Mouse (Mus musculus) liver, embryonic 14.5 days (tissue): ENCODE data around the gene Popdc2.

Source experiments
- CTCF ChIP-seq: IDR thresholded peaks from 2 replicates; pipeline ENCODE4 v1.5.1; 2016; ENCODE audit warnings: antibody characterized with exemption, low read depth, control low read depth
- EP300 ChIP-seq: IDR thresholded peaks from 2 replicates; pipeline ENCODE4 v1.6.1; 2016; ENCODE audit warnings: antibody characterized with exemption, low read depth

GRCm38 (mm10) chr16:38346529-38347325, 15.3 kb upstream of the Popdc2 start, which contains the start of the genes Cox17 and Gm21987:
- 0 out of 2 replicates have a peak, but pooled peaks have one; percentile 9 for TF ChIP-seq CTCF
- TF ChIP-seq EP300: no peak
